Mouse (Mus musculus) ES-Bruce4 (cell line): ENCODE results near the gene Gpc5. TPM values are rescaled to one million over a fixed set of nuclear protein-coding genes. Genes with fewer than 3 reads are reported as not detected.

Experiments used
- H3K27ac ChIP-seq: 2 replicates; pipeline ENCODE4 v1.5.1; 2012; ENCODE audit warnings: low read length, inconsistent platforms; ENCODE audit not compliant: insufficient read depth
- H3K27me3 ChIP-seq: 2 replicates; pipeline ENCODE4 v1.6.1; 2012; ENCODE audit warnings: mild to moderate bottlenecking, low read length, inconsistent platforms; ENCODE audit not compliant: control insufficient read depth, poor library complexity, insufficient read depth, severe bottlenecking
- H3K36me3 ChIP-seq: 2 replicates; pipeline ENCODE4 v1.6.1; 2012; ENCODE audit warnings: inconsistent platforms, mild to moderate bottlenecking, low read length, moderate library complexity; ENCODE audit not compliant: control insufficient read depth, poor library complexity, insufficient read depth, severe bottlenecking
- H3K4me1 ChIP-seq: one replicate; pipeline ENCODE4 v1.8.1; 2011; ENCODE audit warnings: low read length; ENCODE audit not compliant: control insufficient read depth, insufficient read depth
- H3K4me3 ChIP-seq: 2 replicates; pipeline ENCODE4 v1.5.1; 2011; ENCODE audit warnings: low read depth, mild to moderate bottlenecking, low read length
- H3K9ac ChIP-seq: 2 replicates; pipeline ENCODE4 v1.6.1; 2012; ENCODE audit warnings: low read depth, mild to moderate bottlenecking, inconsistent platforms; ENCODE audit not compliant: poor library complexity, severe bottlenecking
- H3K9me3 ChIP-seq: replicated peaks from 2 replicates; pipeline ENCODE4 v1.6.1; 2012; ENCODE audit warnings: mild to moderate bottlenecking, low read length, inconsistent platforms; ENCODE audit not compliant: control insufficient read depth, poor library complexity, insufficient read depth, severe bottlenecking
- CTCF ChIP-seq: IDR thresholded peaks from one replicate; pipeline ENCODE4 v1.8.1; 2011; ENCODE audit warnings: low read depth, low read length
- EP300 ChIP-seq: IDR thresholded peaks from 2 replicates; pipeline ENCODE4 v1.6.1; 2011; ENCODE audit warnings: low read depth, low read length; ENCODE audit not compliant: insufficient read depth
- POLR2A ChIP-seq: IDR thresholded peaks from one replicate; pipeline ENCODE4 v1.8.1; 2011; ENCODE audit warnings: low read length; ENCODE audit not compliant: insufficient read depth
- polyA plus RNA-seq: library from polyadenylated mRNA; stranded (reverse); fragments of >200 nt; gene quantifications from 2 replicates; pipeline ENCODE4 v1.2.4, GENCODE M21; 2011; ENCODE audit warnings: low read depth; ENCODE audit not compliant: missing spikeins, insufficient read depth, insufficient read length

Gpc5 gene
- polyA plus RNA-seq, 1 experiment = not detected

GRCm38 (mm10) chr14:115616846-115617245, 524.8 kb downstream of the Gpc5 start:
- Histone ChIP-seq H3K27ac (no peak overlapping the region), H3K4me3 (no peak overlapping the region), H3K4me1 (no peaks in the 10 kb centered on the region), H3K9ac (no peak overlapping the region), H3K36me3 (no peaks in the 10 kb centered on the region), H3K9me3 (no peaks in the 10 kb centered on the region), H3K27me3 (no peaks in the 10 kb centered on the region)
- TF ChIP-seq EP300 (no peak), POLR2A (no peak), CTCF (no peak)

- Histone ChIP-seq H3K27ac (no peak overlapping the region), H3K4me1 (no peaks in the 10 kb centered on the region), H3K27me3 (no peaks in the 10 kb centered on the region), H3K9ac (no peak overlapping the region), H3K36me3 (no peaks in the 10 kb centered on the region), H3K4me3 (no peak overlapping the region), H3K9me3 (no peaks in the 10 kb centered on the region)
- TF ChIP-seq POLR2A (no peak), CTCF (no peak), EP300 (no peak)
These were observed 528.5 kb downstream of the Gpc5 start for GRCm38 (mm10) chr14:115620473-115620872.

GRCm38 (mm10) chr14:115631160-115631898, 539.3 kb downstream of the Gpc5 start:
- no peaks in the 10 kb centered on the region for H3K4me1 ChIP-seq
- no peaks in the 10 kb centered on the region for H3K9me3 ChIP-seq
- H3K9ac ChIP-seq = no peak overlapping the region
- no peak overlapping the region for H3K4me3 ChIP-seq
- TF ChIP-seq EP300 = no peak
- TF ChIP-seq POLR2A = no peak
- no peak for TF ChIP-seq CTCF
- no peaks in the 10 kb centered on the region for H3K27me3 ChIP-seq
- no peaks in the 10 kb centered on the region for H3K36me3 ChIP-seq
- H3K27ac ChIP-seq = no peak overlapping the region

GRCm38 (mm10) chr14:115633311-115633710, 541.3 kb downstream of the Gpc5 start:
- H3K9me3 ChIP-seq = no peaks in the 10 kb centered on the region
- no peaks in the 10 kb centered on the region for H3K36me3 ChIP-seq
- no peak overlapping the region for H3K9ac ChIP-seq
- TF ChIP-seq POLR2A (no peak), EP300 (no peak), CTCF (no peak)
- H3K4me1 ChIP-seq = no peaks in the 10 kb centered on the region
- no peak overlapping the region for H3K27ac ChIP-seq
- no peaks in the 10 kb centered on the region for H3K27me3 ChIP-seq
- no peak overlapping the region for H3K4me3 ChIP-seq

GRCm38 (mm10) chr14:115679875-115680274, 587.9 kb downstream of the Gpc5 start:
- no peaks in the 10 kb centered on the region for H3K27me3 ChIP-seq
- H3K4me3 ChIP-seq = no peak overlapping the region
- no peak for TF ChIP-seq CTCF
- TF ChIP-seq EP300 = no peak
- no peak for TF ChIP-seq POLR2A
- no peaks in the 10 kb centered on the region for H3K4me1 ChIP-seq
- H3K9ac ChIP-seq = no peak overlapping the region
- no peaks in the 10 kb centered on the region for H3K9me3 ChIP-seq
- H3K27ac ChIP-seq = no peak overlapping the region
- H3K36me3 ChIP-seq = no peaks in the 10 kb centered on the region

GRCm38 (mm10) chr14:115746013-115746412, 654.0 kb downstream of the Gpc5 start:
- Histone ChIP-seq H3K4me3 (no peak overlapping the region), H3K27me3 (no peaks in the 10 kb centered on the region), H3K9me3 (no peaks in the 10 kb centered on the region), H3K4me1 (no peaks in the 10 kb centered on the region), H3K9ac (no peak overlapping the region), H3K27ac (no peak overlapping the region), H3K36me3 (no peaks in the 10 kb centered on the region)
- TF ChIP-seq POLR2A = no peak
- TF ChIP-seq CTCF = no peak
- TF ChIP-seq EP300 = no peak
